Mouse (Mus musculus) small intestine, adult 2 months (tissue): ENCODE results near the gene Anks6. TPM values are rescaled to one million over a fixed set of nuclear protein-coding genes. Genes with fewer than 3 reads are reported as not detected.
A peak's percentile ranks its signal among the peaks of the same experiment; 100 is the strongest.

Source experiments
- H3K27ac ChIP-seq: fragments of 200-500 bp; 2 replicates; pipeline ENCODE4 v1.5.1; 2012; ENCODE audit warnings: low read depth, low read length, control low read depth, inconsistent platforms; ENCODE audit not compliant: insufficient read depth
- H3K27me3 ChIP-seq: fragments of 200-500 bp; 2 replicates; pipeline ENCODE4 v1.6.1; 2012; ENCODE audit warnings: mild to moderate bottlenecking, moderate library complexity, low read length, inconsistent platforms; ENCODE audit not compliant: control insufficient read depth, insufficient read depth
- H3K36me3 ChIP-seq: fragments of 200-500 bp; 2 replicates; pipeline ENCODE4 v1.6.1; 2012; ENCODE audit warnings: mild to moderate bottlenecking, low read length, control low read depth, inconsistent platforms; ENCODE audit not compliant: control insufficient read depth, insufficient read depth
- H3K4me1 ChIP-seq: fragments of 200-500 bp; 2 replicates; pipeline ENCODE4 v1.6.1; 2012; ENCODE audit warnings: low read length, inconsistent platforms, mixed read lengths; ENCODE audit not compliant: control insufficient read depth, insufficient read depth, insufficient read length
- H3K4me3 ChIP-seq: fragments of 200-500 bp; 2 replicates; pipeline ENCODE4 v1.5.1; 2012; ENCODE audit warnings: low read depth, mild to moderate bottlenecking, control low read depth, inconsistent platforms, low read length, moderate library complexity
- CTCF ChIP-seq: fragments of 200-500 bp; IDR thresholded peaks from 2 replicates; pipeline ENCODE4 v1.5.1; 2012; ENCODE audit warnings: low read depth, mild to moderate bottlenecking, control low read depth, inconsistent platforms, low read length, moderate library complexity, mixed read lengths; ENCODE audit not compliant: insufficient replicate concordance, insufficient read length; ENCODE audit errors: extremely low read depth
- POLR2A ChIP-seq: fragments of 200-500 bp; IDR thresholded peaks from 2 replicates; pipeline ENCODE4 v1.6.1; 2012; ENCODE audit warnings: low read depth, mild to moderate bottlenecking, control low read depth, inconsistent platforms, low read length, moderate library complexity
- WGBS: fragments of 180-500 bp; shearing (Covaris S2); methylation state at CpG from one replicate; pipeline ENCODE4 v1.1.7; 2018; 5-methylcytosine and 5-hydroxymethylcytosine counted together
- polyA plus RNA-seq: library from polyadenylated mRNA; depleted of rRNA; stranded (reverse); fragments of >200 nt; gene quantifications from 2 replicates; pipeline ENCODE4 v1.2.3, GENCODE M21; 2012

The Anks6 gene
- polyA plus RNA-seq, 1 experiment: 3.0 TPM

GRCm38 (mm10) chr4:47039586-47039985 lies 17.6 kb downstream of the Anks6 start:
- 71% methylated on average over 10 of the region's 10 CpGs for WGBS
- no peaks in the 10 kb centered on the region for H3K36me3 ChIP-seq
- H3K4me1 ChIP-seq: no peaks in the 10 kb centered on the region
- H3K27me3 ChIP-seq: no peaks in the 10 kb centered on the region
- no peak overlapping the region for H3K27ac ChIP-seq
- H3K4me3 ChIP-seq: no peak overlapping the region
- TF ChIP-seq POLR2A: no peak
- no peak for TF ChIP-seq CTCF

- WGBS: 14% methylated on average over 5 of the region's 5 CpGs
- H3K27me3 ChIP-seq: no peaks in the 10 kb centered on the region
- no peak overlapping the region for H3K27ac ChIP-seq
- TF ChIP-seq CTCF: peak; percentile 87; the same call in 1 of the 2 replicates
- TF ChIP-seq POLR2A: no peak
- no peak overlapping the region for H3K4me3 ChIP-seq
- H3K36me3 ChIP-seq: no peaks in the 10 kb centered on the region
- H3K4me1 ChIP-seq: no peaks in the 10 kb centered on the region
Observed at GRCm38 (mm10) chr4:47037321-47037657, 19.9 kb downstream of the Anks6 start.

GRCm38 (mm10) chr4:47036486-47037320 lies 20.5 kb downstream of the Anks6 start:
- no peak for TF ChIP-seq POLR2A
- TF ChIP-seq CTCF: no peak
- no peaks in the 10 kb centered on the region for H3K27me3 ChIP-seq
- no peak overlapping the region for H3K27ac ChIP-seq
- no peaks in the 10 kb centered on the region for H3K36me3 ChIP-seq
- no peak overlapping the region for H3K4me3 ChIP-seq
- no peaks in the 10 kb centered on the region for H3K4me1 ChIP-seq
- WGBS: 77% methylated on average over 13 of the region's 13 CpGs

- 90% methylated on average over 14 of the region's 14 CpGs for WGBS
- H3K27me3 ChIP-seq: no peaks in the 10 kb centered on the region
- TF ChIP-seq POLR2A: no peak
- no peak for TF ChIP-seq CTCF
- no peaks in the 10 kb centered on the region for H3K36me3 ChIP-seq
- no peak overlapping the region for H3K4me3 ChIP-seq
- H3K27ac ChIP-seq: no peak overlapping the region
- H3K4me1 ChIP-seq: no peaks in the 10 kb centered on the region
Observed at GRCm38 (mm10) chr4:47035536-47035935, 21.7 kb downstream of the Anks6 start.

- H3K4me1 ChIP-seq: no peaks in the 10 kb centered on the region
- TF ChIP-seq CTCF: no peak
- no peak for TF ChIP-seq POLR2A
- 81% methylated on average over 8 of the region's 8 CpGs for WGBS
Observed at GRCm38 (mm10) chr4:47032171-47032570, 25.1 kb downstream of the Anks6 start.

GRCm38 (mm10) chr4:47028791-47029190 lies 28.4 kb downstream of the Anks6 start:
- Histone ChIP-seq H3K36me3 (no peaks in the 10 kb centered on the region; the same call in 1 of the 2 replicates), H3K4me1 (no peaks in the 10 kb centered on the region), H3K27me3 (no peaks in the 10 kb centered on the region), H3K27ac (no peak overlapping the region), H3K4me3 (no peak overlapping the region)
- TF ChIP-seq POLR2A (no peak), CTCF (no peak)
- 72% methylated on average over 5 of the region's 5 CpGs for WGBS

More at GRCm38 (mm10) chr4:47032171-47032570, 25.1 kb downstream of the Anks6 start:
- Histone ChIP-seq H3K4me3 (no peak overlapping the region), H3K27ac (no peak overlapping the region), H3K36me3 (no peaks in the 10 kb centered on the region), H3K27me3 (no peaks in the 10 kb centered on the region)

- WGBS: 78% methylated on average over 6 of the region's 6 CpGs
Observed at GRCm38 (mm10) chr4:47023949-47024348, 33.3 kb downstream of the Anks6 start.

More at GRCm38 (mm10) chr4:47023949-47024348, 33.3 kb downstream of the Anks6 start:
- no peak for TF ChIP-seq CTCF
- no peak for TF ChIP-seq POLR2A
- H3K36me3 ChIP-seq: no peaks in the 10 kb centered on the region; the same call in 1 of the 2 replicates
- H3K27ac ChIP-seq: no peak overlapping the region
- H3K27me3 ChIP-seq: no peaks in the 10 kb centered on the region
- no peaks in the 10 kb centered on the region for H3K4me1 ChIP-seq
- no peak overlapping the region for H3K4me3 ChIP-seq
